Mouse (Mus musculus) lung, postnatal 0 days (tissue): ENCODE results near the gene Krtap11-1.

ENCODE experiments used
- CTCF ChIP-seq: IDR thresholded peaks from 2 replicates; pipeline ENCODE4 v1.5.1; 2016; ENCODE audit warnings: antibody characterized with exemption, mild to moderate bottlenecking
- EP300 ChIP-seq: IDR thresholded peaks from 2 replicates; pipeline ENCODE4 v1.6.1; 2016; ENCODE audit warnings: antibody characterized with exemption, mild to moderate bottlenecking, control low read depth

- TF ChIP-seq CTCF (no peak), EP300 (no peak)
Measured at GRCm38 (mm10) chr16:89608791-89609185, 37.8 kb upstream of the Krtap11-1 start.
